Mouse (Mus musculus): Measurements from ENCODE around the gene Etl4. TPM values are rescaled to one million over a fixed set of nuclear protein-coding genes. Genes with fewer than 3 reads are reported as not detected.
"Not testable (repeated sequence)": the region's sequence is repeated elsewhere in the genome, so short reads cannot be mapped to it uniquely, and the experiment has no call there.

Etl4 gene
- polyA plus RNA-seq, 1 experiment from 2014 or later, result 34.4 TPM

- no peak overlapping the region for H3K4me3 ChIP-seq (ENCODE audit: low read depth, low read length)
- H3K36me3 ChIP-seq (ENCODE audit: control insufficient read depth, insufficient read depth, low read length), result no peaks in the 10 kb centered on the region
- no peak overlapping the region for H3K27ac ChIP-seq (ENCODE audit: low read depth, low read length)
- no peak overlapping the region for H3K9ac ChIP-seq (ENCODE audit: low read length)
- H3K4me1 ChIP-seq (replicated peaks; ENCODE audit: control insufficient read depth, insufficient read depth, low read length), result no peaks in the 10 kb centered on the region
- DNase-seq (ENCODE audit: low spot score), result no peak
- H3K9me3 ChIP-seq (ENCODE audit: control insufficient read depth, low read length), result no peaks in the 10 kb centered on the region
- no peaks in the 10 kb centered on the region for H3K27me3 ChIP-seq (ENCODE audit: control insufficient read depth, insufficient read depth, low read length)
- no peak for ATAC-seq (replicated peaks; ENCODE audit: low FRiP score)
- H3K4me2 ChIP-seq (ENCODE audit: low read depth, low read length, severe bottlenecking), result no peak overlapping the region
Measured at GRCm38 (mm10) chr2:20111703-20112102, 202.1 kb downstream of the Etl4 start.

GRCm38 (mm10) chr2:20125914-20126313, 216.3 kb downstream of the Etl4 start:
- H3K9me3 ChIP-seq (ENCODE audit: control insufficient read depth, low read length), result no peaks in the 10 kb centered on the region
- no peak overlapping the region for H3K4me2 ChIP-seq (ENCODE audit: low read depth, low read length, severe bottlenecking)
- H3K27ac ChIP-seq (ENCODE audit: low read depth, low read length), result no peak overlapping the region
- H3K9ac ChIP-seq (ENCODE audit: low read length), result no peak overlapping the region
- no peaks in the 10 kb centered on the region for H3K36me3 ChIP-seq (ENCODE audit: control insufficient read depth, insufficient read depth, low read length)
- no peak overlapping the region for H3K4me3 ChIP-seq (ENCODE audit: low read depth, low read length)
- ATAC-seq (replicated peaks; ENCODE audit: low FRiP score) (no peak), DNase-seq (ENCODE audit: low spot score) (no peak)
- no peaks in the 10 kb centered on the region for H3K4me1 ChIP-seq (replicated peaks; ENCODE audit: control insufficient read depth, insufficient read depth, low read length)
- H3K27me3 ChIP-seq (ENCODE audit: control insufficient read depth, insufficient read depth, low read length), result no peaks in the 10 kb centered on the region

- Histone ChIP-seq H3K4me2 (ENCODE audit: low read depth, low read length, severe bottlenecking) (no peak overlapping the region), H3K4me1 (replicated peaks; ENCODE audit: control insufficient read depth, insufficient read depth, low read length) (no peaks in the 10 kb centered on the region), H3K27me3 (ENCODE audit: control insufficient read depth, insufficient read depth, low read length) (no peaks in the 10 kb centered on the region), H3K36me3 (ENCODE audit: control insufficient read depth, insufficient read depth, low read length) (no peaks in the 10 kb centered on the region), H3K9me3 (ENCODE audit: control insufficient read depth, low read length) (no peaks in the 10 kb centered on the region), H3K4me3 (ENCODE audit: low read depth, low read length) (no peak overlapping the region), H3K9ac (ENCODE audit: low read length) (no peak overlapping the region), H3K27ac (ENCODE audit: low read depth, low read length) (no peak overlapping the region)
- ATAC-seq (replicated peaks; ENCODE audit: low FRiP score), result no peak
- DNase-seq (ENCODE audit: low spot score), result no peak
- WGBS, result 13% methylated on average over 2 of the region's 2 CpGs
Measured at GRCm38 (mm10) chr2:20131792-20132191, 222.2 kb downstream of the Etl4 start.

GRCm38 (mm10) chr2:20138426-20138825, 228.8 kb downstream of the Etl4 start:
- Histone ChIP-seq H3K36me3 (ENCODE audit: control insufficient read depth, insufficient read depth, low read length) (no peaks in the 10 kb centered on the region), H3K4me1 (replicated peaks; ENCODE audit: control insufficient read depth, insufficient read depth, low read length) (no peaks in the 10 kb centered on the region), H3K4me2 (ENCODE audit: low read depth, low read length, severe bottlenecking) (no peak overlapping the region), H3K9me3 (ENCODE audit: control insufficient read depth, low read length) (no peaks in the 10 kb centered on the region), H3K27ac (ENCODE audit: low read depth, low read length) (no peak overlapping the region), H3K4me3 (ENCODE audit: low read depth, low read length) (no peak overlapping the region), H3K9ac (ENCODE audit: low read length) (no peak overlapping the region), H3K27me3 (ENCODE audit: control insufficient read depth, insufficient read depth, low read length) (no peaks in the 10 kb centered on the region)
- WGBS, result 80% methylated on average over 1 of the region's 1 CpGs
- no peak for ATAC-seq (replicated peaks; ENCODE audit: low FRiP score)
- no peak for DNase-seq (ENCODE audit: low spot score)

- WGBS, result 79% methylated on average over 4 of the region's 4 CpGs
- no peak overlapping the region for H3K4me2 ChIP-seq (ENCODE audit: low read depth, low read length, severe bottlenecking)
- H3K36me3 ChIP-seq (ENCODE audit: control insufficient read depth, insufficient read depth, low read length), result no peaks in the 10 kb centered on the region
- H3K4me3 ChIP-seq (ENCODE audit: low read depth, low read length), result no peak overlapping the region
- H3K9me3 ChIP-seq (ENCODE audit: control insufficient read depth, low read length), result no peaks in the 10 kb centered on the region
- H3K27me3 ChIP-seq (ENCODE audit: control insufficient read depth, insufficient read depth, low read length), result no peaks in the 10 kb centered on the region
- H3K27ac ChIP-seq (ENCODE audit: low read depth, low read length), result no peak overlapping the region
- DNase-seq (ENCODE audit: low spot score) (no peak), ATAC-seq (replicated peaks; ENCODE audit: low FRiP score) (no peak)
- H3K4me1 ChIP-seq (replicated peaks; ENCODE audit: control insufficient read depth, insufficient read depth, low read length), result no peaks in the 10 kb centered on the region
- H3K9ac ChIP-seq (ENCODE audit: low read length), result no peak overlapping the region
Measured at GRCm38 (mm10) chr2:20145368-20145767, 235.8 kb downstream of the Etl4 start.

- no peaks in the 10 kb centered on the region for H3K4me1 ChIP-seq (replicated peaks; ENCODE audit: control insufficient read depth, insufficient read depth, low read length)
- no peaks in the 10 kb centered on the region for H3K36me3 ChIP-seq (ENCODE audit: control insufficient read depth, insufficient read depth, low read length)
- H3K9me3 ChIP-seq (ENCODE audit: control insufficient read depth, low read length), result no peaks in the 10 kb centered on the region
- ATAC-seq (replicated peaks; ENCODE audit: low FRiP score) (no peak), DNase-seq (ENCODE audit: low spot score) (no peak)
- H3K4me3 ChIP-seq (ENCODE audit: low read depth, low read length), result no peak overlapping the region
- no peak overlapping the region for H3K27ac ChIP-seq (ENCODE audit: low read depth, low read length)
- no peaks in the 10 kb centered on the region for H3K27me3 ChIP-seq (ENCODE audit: control insufficient read depth, insufficient read depth, low read length)
- 68% methylated on average over 1 of the region's 1 CpGs for WGBS
- no peak overlapping the region for H3K9ac ChIP-seq (ENCODE audit: low read length)
- no peak overlapping the region for H3K4me2 ChIP-seq (ENCODE audit: low read depth, low read length, severe bottlenecking)
Measured at GRCm38 (mm10) chr2:20167073-20167472, 257.5 kb downstream of the Etl4 start.

GRCm38 (mm10) chr2:20167566-20167965, 258.0 kb downstream of the Etl4 start:
- Histone ChIP-seq H3K27ac (ENCODE audit: low read depth, low read length) (no peak overlapping the region), H3K4me1 (replicated peaks; ENCODE audit: control insufficient read depth, insufficient read depth, low read length) (no peaks in the 10 kb centered on the region), H3K9ac (ENCODE audit: low read length) (no peak overlapping the region), H3K4me2 (ENCODE audit: low read depth, low read length, severe bottlenecking) (no peak overlapping the region), H3K9me3 (ENCODE audit: control insufficient read depth, low read length) (no peaks in the 10 kb centered on the region), H3K4me3 (ENCODE audit: low read depth, low read length) (no peak overlapping the region), H3K27me3 (ENCODE audit: control insufficient read depth, insufficient read depth, low read length) (no peaks in the 10 kb centered on the region), H3K36me3 (ENCODE audit: control insufficient read depth, insufficient read depth, low read length) (no peaks in the 10 kb centered on the region)
- 93% methylated on average over 5 of the region's 5 CpGs for WGBS
- no peak for ATAC-seq (replicated peaks; ENCODE audit: low FRiP score)
- no peak for DNase-seq (ENCODE audit: low spot score)

GRCm38 (mm10) chr2:20168156-20168555, 258.6 kb downstream of the Etl4 start:
- ATAC-seq (replicated peaks; ENCODE audit: low FRiP score) (no peak), DNase-seq (ENCODE audit: low spot score) (no peak)
- Histone ChIP-seq H3K4me1 (replicated peaks; ENCODE audit: control insufficient read depth, insufficient read depth, low read length) (no peaks in the 10 kb centered on the region), H3K9me3 (ENCODE audit: control insufficient read depth, low read length) (no peaks in the 10 kb centered on the region), H3K36me3 (ENCODE audit: control insufficient read depth, insufficient read depth, low read length) (no peaks in the 10 kb centered on the region), H3K27ac (ENCODE audit: low read depth, low read length) (no peak overlapping the region), H3K4me2 (ENCODE audit: low read depth, low read length, severe bottlenecking) (no peak overlapping the region), H3K4me3 (ENCODE audit: low read depth, low read length) (no peak overlapping the region), H3K27me3 (ENCODE audit: control insufficient read depth, insufficient read depth, low read length) (no peaks in the 10 kb centered on the region), H3K9ac (ENCODE audit: low read length) (no peak overlapping the region)
- 87% methylated on average over 4 of the region's 4 CpGs for WGBS

GRCm38 (mm10) chr2:20176456-20177184, 267.0 kb downstream of the Etl4 start:
- not testable (repeated sequence) for H3K36me3 ChIP-seq (ENCODE audit: control insufficient read depth, insufficient read depth, low read length); H3K27me3 ChIP-seq (ENCODE audit: control insufficient read depth, insufficient read depth, low read length); H3K27ac ChIP-seq (ENCODE audit: low read depth, low read length); H3K4me3 ChIP-seq (ENCODE audit: low read depth, low read length); H3K9me3 ChIP-seq (ENCODE audit: control insufficient read depth, low read length); H3K4me2 ChIP-seq (ENCODE audit: low read depth, low read length, severe bottlenecking); ATAC-seq (replicated peaks; ENCODE audit: low FRiP score); H3K9ac ChIP-seq (ENCODE audit: low read length); DNase-seq (ENCODE audit: low spot score); H3K4me1 ChIP-seq (replicated peaks; ENCODE audit: control insufficient read depth, insufficient read depth, low read length)
- WGBS, result 79% methylated on average over 6 of the region's 6 CpGs

All from forebrain, embryonic 11.5 days (tissue).